Mouse (Mus musculus): ENCODE data around the gene Atp2b1. TPM values are rescaled to one million over a fixed set of nuclear protein-coding genes. Genes with fewer than 3 reads are reported as not detected.

Atp2b1 gene
- polyA plus RNA-seq, 2 experiments, result 40.9 to 131 TPM

- Histone ChIP-seq H3K4me3 (replicated peaks; ENCODE audit: low read length) (no peak overlapping the region), H3K27ac (replicated peaks; ENCODE audit: low read depth, low read length) (no peak overlapping the region), H3K4me2 (replicated peaks; ENCODE audit: low read depth, low read length, severe bottlenecking) (no peak overlapping the region), H3K27me3 (ENCODE audit: control insufficient read depth, insufficient read depth, low read length) (no peaks in the 10 kb centered on the region), H3K4me1 (ENCODE audit: control insufficient read depth, insufficient read depth, low read length) (no peaks in the 10 kb centered on the region), H3K9ac (ENCODE audit: low read depth, low read length, severe bottlenecking) (no peak overlapping the region), H3K36me3 (ENCODE audit: control insufficient read depth, insufficient read depth, low read length) (peaks cover 60% of the 10 kb centered on the region), H3K9me3 (ENCODE audit: control insufficient read depth, low read length) (no peaks in the 10 kb centered on the region)
- ATAC-seq (ENCODE audit: low FRiP score, low read depth) (no peak), DNase-seq (ENCODE audit: low spot score) (no peak)
- TF ChIP-seq POLR2A (IDR thresholded peaks at IDR 0.05; ENCODE audit: borderline replicate concordance, extremely low read depth, insufficient read depth, insufficient read length), result no peak
- 87% methylated on average over 3 of the region's 3 CpGs for WGBS
These were observed 90.7 kb downstream of the Atp2b1 start for GRCm38 (mm10) chr10:99004866-99005265.

GRCm38 (mm10) chr10:99011084-99011483 lies 96.9 kb downstream of the Atp2b1 start:
- no peak for ATAC-seq (ENCODE audit: low FRiP score, low read depth)

DNA sequence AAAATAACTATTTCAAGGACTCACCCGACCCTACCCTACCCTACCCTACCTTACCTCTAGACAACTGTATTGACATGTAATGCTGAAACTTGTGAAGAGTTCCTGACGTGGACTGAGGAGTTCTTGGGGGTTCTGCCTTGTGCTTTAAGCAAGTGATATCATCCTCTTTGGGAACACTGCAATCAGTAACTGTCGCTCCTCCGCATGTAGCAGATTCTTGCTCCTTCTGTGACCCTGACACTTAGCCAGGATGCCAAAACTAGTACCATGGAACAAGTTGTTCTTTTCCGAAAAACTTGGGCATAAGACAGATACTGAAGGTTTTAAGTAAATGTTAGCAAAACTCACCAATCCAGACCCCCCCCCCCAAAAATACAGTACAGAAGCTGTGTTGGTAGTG lies 97.9 kb downstream of the Atp2b1 start:
- H3K4me3 ChIP-seq (replicated peaks; ENCODE audit: low read length), result no peak overlapping the region
- no peaks in the 10 kb centered on the region for H3K9me3 ChIP-seq (ENCODE audit: control insufficient read depth, low read length)
- no peak overlapping the region for H3K9ac ChIP-seq (ENCODE audit: low read depth, low read length, severe bottlenecking)
- no peaks in the 10 kb centered on the region for H3K27me3 ChIP-seq (ENCODE audit: control insufficient read depth, insufficient read depth, low read length)
- no peak for TF ChIP-seq POLR2A (IDR thresholded peaks at IDR 0.05; ENCODE audit: borderline replicate concordance, extremely low read depth, insufficient read depth, insufficient read length)
- no peak overlapping the region for H3K27ac ChIP-seq (replicated peaks; ENCODE audit: low read depth, low read length)
- H3K36me3 ChIP-seq (ENCODE audit: control insufficient read depth, insufficient read depth, low read length), result peaks cover 56% of the 10 kb centered on the region
- no peak for ATAC-seq (ENCODE audit: low FRiP score, low read depth)
- no peak for DNase-seq (ENCODE audit: low spot score)
- 89% methylated on average over 5 of the region's 5 CpGs for WGBS
- H3K4me1 ChIP-seq (ENCODE audit: control insufficient read depth, insufficient read depth, low read length), result no peaks in the 10 kb centered on the region
- no peak overlapping the region for H3K4me2 ChIP-seq (replicated peaks; ENCODE audit: low read depth, low read length, severe bottlenecking)

More at GRCm38 (mm10) chr10:99011084-99011483, 96.9 kb downstream of the Atp2b1 start:
- Histone ChIP-seq H3K4me1 (ENCODE audit: control insufficient read depth, insufficient read depth, low read length) (no peaks in the 10 kb centered on the region), H3K4me3 (replicated peaks; ENCODE audit: low read length) (no peak overlapping the region), H3K27ac (replicated peaks; ENCODE audit: low read depth, low read length) (no peak overlapping the region), H3K9ac (ENCODE audit: low read depth, low read length, severe bottlenecking) (no peak overlapping the region), H3K9me3 (ENCODE audit: control insufficient read depth, low read length) (no peaks in the 10 kb centered on the region), H3K4me2 (replicated peaks; ENCODE audit: low read depth, low read length, severe bottlenecking) (no peak overlapping the region), H3K36me3 (ENCODE audit: control insufficient read depth, insufficient read depth, low read length) (peaks cover 55% of the 10 kb centered on the region), H3K27me3 (ENCODE audit: control insufficient read depth, insufficient read depth, low read length) (no peaks in the 10 kb centered on the region)
- WGBS, result 81% methylated on average over 3 of the region's 3 CpGs
- no peak for TF ChIP-seq POLR2A (IDR thresholded peaks at IDR 0.05; ENCODE audit: borderline replicate concordance, extremely low read depth, insufficient read depth, insufficient read length)
- DNase-seq (ENCODE audit: low spot score), result no peak

DNA sequence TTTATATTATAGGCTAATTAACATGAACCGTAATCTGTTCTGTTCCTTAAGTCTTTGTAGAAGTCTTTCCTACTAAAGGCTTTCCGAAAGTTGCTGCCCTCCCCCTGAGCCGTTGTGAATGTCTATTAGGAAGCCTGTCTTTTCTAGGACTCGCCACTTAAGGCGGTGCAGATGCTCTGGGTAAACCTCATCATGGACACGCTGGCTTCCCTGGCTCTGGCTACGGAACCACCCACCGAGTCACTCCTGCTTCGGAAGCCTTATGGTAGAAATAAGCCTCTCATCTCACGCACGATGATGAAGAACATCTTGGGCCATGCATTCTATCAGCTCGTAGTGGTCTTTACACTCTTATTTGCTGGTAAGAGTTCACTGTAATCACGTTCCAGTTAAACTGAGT lies 100.5 kb downstream of the Atp2b1 start:
- TF ChIP-seq POLR2A (IDR thresholded peaks at IDR 0.05; ENCODE audit: borderline replicate concordance, extremely low read depth, insufficient read depth, insufficient read length), result no peak
- no peaks in the 10 kb centered on the region for H3K27me3 ChIP-seq (ENCODE audit: control insufficient read depth, insufficient read depth, low read length)
- H3K4me3 ChIP-seq (replicated peaks; ENCODE audit: low read length), result no peak overlapping the region
- DNase-seq (ENCODE audit: low spot score), result no peak
- no peak overlapping the region for H3K4me2 ChIP-seq (replicated peaks; ENCODE audit: low read depth, low read length, severe bottlenecking)
- no peak overlapping the region for H3K27ac ChIP-seq (replicated peaks; ENCODE audit: low read depth, low read length)
- no peak overlapping the region for H3K9ac ChIP-seq (ENCODE audit: low read depth, low read length, severe bottlenecking)
- 90% methylated on average over 13 of the region's 13 CpGs for WGBS
- H3K36me3 ChIP-seq (ENCODE audit: control insufficient read depth, insufficient read depth, low read length), result peaks cover 74% of the 10 kb centered on the region
- ATAC-seq (ENCODE audit: low FRiP score, low read depth), result no peak
- no peaks in the 10 kb centered on the region for H3K9me3 ChIP-seq (ENCODE audit: control insufficient read depth, low read length)
- no peaks in the 10 kb centered on the region for H3K4me1 ChIP-seq (ENCODE audit: control insufficient read depth, insufficient read depth, low read length)

- H3K4me3 ChIP-seq (replicated peaks; ENCODE audit: low read length), result no peak overlapping the region
- DNase-seq (ENCODE audit: low spot score) (no peak), ATAC-seq (ENCODE audit: low FRiP score, low read depth) (no peak)
- H3K9me3 ChIP-seq (ENCODE audit: control insufficient read depth, low read length), result no peaks in the 10 kb centered on the region
- WGBS, result 91% methylated on average over 5 of the region's 5 CpGs
- H3K4me2 ChIP-seq (replicated peaks; ENCODE audit: low read depth, low read length, severe bottlenecking), result no peak overlapping the region
- H3K27me3 ChIP-seq (ENCODE audit: control insufficient read depth, insufficient read depth, low read length), result no peaks in the 10 kb centered on the region
- no peak overlapping the region for H3K9ac ChIP-seq (ENCODE audit: low read depth, low read length, severe bottlenecking)
- no peak for TF ChIP-seq POLR2A (IDR thresholded peaks at IDR 0.05; ENCODE audit: borderline replicate concordance, extremely low read depth, insufficient read depth, insufficient read length)
- no peaks in the 10 kb centered on the region for H3K4me1 ChIP-seq (ENCODE audit: control insufficient read depth, insufficient read depth, low read length)
- no peak overlapping the region for H3K27ac ChIP-seq (replicated peaks; ENCODE audit: low read depth, low read length)
- H3K36me3 ChIP-seq (ENCODE audit: control insufficient read depth, insufficient read depth, low read length), result peaks cover 66% of the 10 kb centered on the region
These were observed 102.8 kb downstream of the Atp2b1 start for GRCm38 (mm10) chr10:99016996-99017395.

DNA sequence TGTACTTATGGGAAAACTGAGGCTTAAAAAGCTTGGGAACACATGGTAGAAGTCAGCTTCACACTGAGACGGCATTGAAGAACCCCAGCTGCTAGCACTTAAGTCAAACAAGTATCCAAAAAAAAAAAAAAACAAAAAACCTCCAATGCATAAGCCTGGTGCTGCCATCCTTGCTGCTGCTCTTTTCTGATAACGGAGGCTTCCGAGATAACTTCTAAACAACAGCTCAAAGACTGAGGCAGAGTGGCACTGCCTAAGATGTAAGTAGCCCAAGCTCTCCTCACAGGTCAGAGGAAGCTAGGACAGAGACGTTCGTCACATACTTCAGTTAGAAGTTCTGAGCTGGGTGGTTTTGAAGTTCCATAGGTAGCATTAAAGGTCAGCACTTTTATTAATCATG lies 113.3 kb downstream of the Atp2b1 start:
- Histone ChIP-seq H3K4me1 (ENCODE audit: control insufficient read depth, insufficient read depth, low read length) (no peaks in the 10 kb centered on the region), H3K27me3 (ENCODE audit: control insufficient read depth, insufficient read depth, low read length) (no peaks in the 10 kb centered on the region), H3K4me2 (replicated peaks; ENCODE audit: low read depth, low read length, severe bottlenecking) (no peak overlapping the region), H3K9ac (ENCODE audit: low read depth, low read length, severe bottlenecking) (no peak overlapping the region), H3K27ac (replicated peaks; ENCODE audit: low read depth, low read length) (no peak overlapping the region), H3K36me3 (ENCODE audit: control insufficient read depth, insufficient read depth, low read length) (peaks cover 6% of the 10 kb centered on the region; the same call in 1 of the 2 replicates), H3K4me3 (replicated peaks; ENCODE audit: low read length) (no peak overlapping the region), H3K9me3 (ENCODE audit: control insufficient read depth, low read length) (no peaks in the 10 kb centered on the region)
- TF ChIP-seq POLR2A (IDR thresholded peaks at IDR 0.05; ENCODE audit: borderline replicate concordance, extremely low read depth, insufficient read depth, insufficient read length), result no peak
- no peak for ATAC-seq (ENCODE audit: low FRiP score, low read depth)
- DNase-seq (ENCODE audit: low spot score), result no peak
- WGBS, result 86% methylated on average over 5 of the region's 5 CpGs

Data from limb, embryonic 14.5 days (tissue).